Mouse (Mus musculus) heart, adult 8-10 months (tissue): ENCODE results near the gene Hoxa9. TPM values are rescaled to one million over a fixed set of nuclear protein-coding genes. Genes with fewer than 3 reads are reported as not detected.

Experiments
- DNase-seq: peaks from one replicate; pipeline ENCODE4 v3.0.0; 2022; ENCODE audit warnings: low spot score
- microRNA-seq: library from miRNA; unstranded; fragments of <30 nt; microRNA quantifications from one replicate; pipeline ENCODE4 v1.2.0, GENCODE M21; 2022
- total RNA-seq, 4 experiments: library from RNA; stranded (reverse); gene quantifications; 2 replicates each; pipeline ENCODE4 v1.2.4; 2022

Hoxa9 gene
- total RNA-seq, 4 experiments from 2014 or later: not detected

DNA sequence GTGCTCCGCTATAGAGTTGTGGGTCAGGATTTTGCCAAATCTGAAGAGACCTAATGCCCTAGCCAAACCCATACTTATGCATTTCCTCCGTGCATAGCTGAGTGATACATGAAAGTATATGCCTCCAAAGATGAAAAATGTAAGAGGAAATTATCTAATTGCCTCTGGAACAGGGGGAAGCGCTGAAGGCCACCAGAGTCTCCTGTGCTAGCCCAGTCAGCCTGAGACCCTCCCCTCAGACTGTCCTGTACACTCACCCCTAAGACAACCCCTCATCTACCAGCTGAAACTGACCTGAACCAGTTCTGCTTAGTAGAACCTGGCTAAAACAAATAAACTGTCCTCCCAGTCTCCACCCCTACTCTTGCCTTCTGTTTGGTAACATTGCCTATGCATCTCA is 50.2 kb downstream of the Hoxa9 start:
- DNase-seq: no peak

DNA sequence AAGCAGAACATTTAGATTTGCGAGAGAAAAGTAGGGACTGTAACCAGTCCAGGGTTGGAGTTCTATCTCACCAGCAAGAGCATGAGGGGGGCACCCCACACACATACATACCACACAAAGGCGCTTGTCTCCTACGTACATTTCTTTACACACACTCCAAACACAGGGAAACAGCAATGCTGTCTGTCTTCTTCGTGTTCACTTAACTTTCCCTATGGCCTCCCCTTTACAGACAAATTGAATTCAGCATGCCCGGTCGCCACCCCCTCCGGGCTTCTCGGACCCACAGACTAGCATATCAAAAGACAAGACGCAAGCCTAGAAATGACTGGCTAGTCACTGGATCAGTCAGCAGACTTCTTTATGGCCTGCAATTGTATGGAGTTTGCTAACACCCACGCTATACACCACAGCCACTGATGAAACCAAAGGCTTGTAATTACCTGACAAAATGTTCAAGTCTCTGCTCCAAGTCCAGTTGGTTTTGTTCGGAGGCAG is 50.6 kb downstream of the Hoxa9 start:
- no peak for DNase-seq

DNA sequence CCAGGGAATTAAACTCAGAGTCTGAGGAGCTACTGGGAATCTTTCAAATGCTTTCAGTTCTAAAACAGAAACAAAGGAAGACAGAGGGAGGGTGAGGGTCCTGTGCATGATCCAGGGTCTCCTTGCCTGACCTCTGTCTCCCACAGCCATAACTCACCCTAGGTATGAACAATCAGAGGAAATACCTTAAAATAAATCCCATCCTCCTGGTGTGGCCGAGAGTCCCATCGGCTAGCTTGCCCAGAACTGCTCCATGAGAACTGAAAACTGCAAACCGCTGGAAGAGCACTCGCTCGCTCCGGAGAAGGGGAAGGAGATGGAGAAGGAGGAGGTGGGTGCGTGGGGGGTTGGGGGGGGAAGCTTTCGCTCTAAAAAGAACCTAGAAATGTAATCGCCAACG is 51.2 kb downstream of the Hoxa9 start:
- no peak for DNase-seq

DNA sequence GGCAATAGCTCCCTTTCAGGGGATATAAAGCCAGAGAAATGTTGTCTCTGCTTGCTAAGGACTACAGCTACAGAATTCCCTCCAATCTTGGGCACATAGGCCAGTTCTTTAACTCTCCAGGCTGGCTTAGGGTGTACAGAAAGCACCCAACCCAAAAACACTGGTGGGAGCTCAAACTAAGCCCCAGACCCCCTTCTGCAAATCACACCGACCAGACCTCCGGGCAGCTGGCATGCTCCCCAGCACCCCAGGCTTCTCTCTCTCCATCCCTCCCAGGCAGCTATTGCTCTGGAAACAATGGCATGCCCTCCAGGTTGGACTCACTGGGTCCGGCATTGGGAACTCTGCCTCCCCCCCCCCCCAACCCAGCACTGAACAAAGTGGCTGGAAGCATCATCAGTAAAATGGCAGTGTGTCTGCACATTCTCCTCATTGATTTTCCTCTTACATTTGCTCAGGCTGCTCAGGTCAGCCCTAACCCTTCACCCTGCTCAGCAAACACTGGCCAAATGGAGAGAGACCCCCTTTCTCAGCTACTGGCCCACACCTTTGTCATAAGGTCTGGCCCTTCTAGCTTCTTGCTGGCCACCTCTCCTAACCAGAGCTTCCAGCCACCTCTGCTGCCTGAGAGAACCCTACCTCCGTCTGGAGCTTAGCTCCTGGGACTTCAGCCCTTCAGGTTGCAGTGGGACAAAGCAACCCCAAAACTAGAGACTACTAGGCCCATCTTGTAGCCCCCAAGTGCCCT is 51.8 kb downstream of the Hoxa9 start:
- DNase-seq: no peak

DNA sequence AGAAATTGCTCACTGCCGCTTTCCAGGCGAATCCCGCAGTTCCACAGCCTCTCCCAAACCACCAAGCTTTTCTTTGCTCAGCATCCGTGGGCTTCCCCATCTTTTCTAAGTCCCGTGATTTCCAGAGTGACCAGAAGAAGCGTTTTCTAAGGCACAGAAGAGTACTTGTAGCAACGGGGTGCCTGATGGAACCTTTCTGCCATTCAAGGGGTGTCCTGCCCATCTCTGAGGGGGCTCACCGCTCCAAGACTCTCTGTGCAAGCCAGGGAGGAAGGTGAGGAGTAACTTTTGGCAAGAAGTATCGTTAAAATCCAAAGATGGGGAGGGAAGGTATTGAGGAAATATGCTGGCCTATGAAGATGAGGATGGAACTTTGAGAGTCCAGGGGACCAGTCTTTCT is 53.1 kb downstream of the Hoxa9 start:
- no peak for DNase-seq

DNA sequence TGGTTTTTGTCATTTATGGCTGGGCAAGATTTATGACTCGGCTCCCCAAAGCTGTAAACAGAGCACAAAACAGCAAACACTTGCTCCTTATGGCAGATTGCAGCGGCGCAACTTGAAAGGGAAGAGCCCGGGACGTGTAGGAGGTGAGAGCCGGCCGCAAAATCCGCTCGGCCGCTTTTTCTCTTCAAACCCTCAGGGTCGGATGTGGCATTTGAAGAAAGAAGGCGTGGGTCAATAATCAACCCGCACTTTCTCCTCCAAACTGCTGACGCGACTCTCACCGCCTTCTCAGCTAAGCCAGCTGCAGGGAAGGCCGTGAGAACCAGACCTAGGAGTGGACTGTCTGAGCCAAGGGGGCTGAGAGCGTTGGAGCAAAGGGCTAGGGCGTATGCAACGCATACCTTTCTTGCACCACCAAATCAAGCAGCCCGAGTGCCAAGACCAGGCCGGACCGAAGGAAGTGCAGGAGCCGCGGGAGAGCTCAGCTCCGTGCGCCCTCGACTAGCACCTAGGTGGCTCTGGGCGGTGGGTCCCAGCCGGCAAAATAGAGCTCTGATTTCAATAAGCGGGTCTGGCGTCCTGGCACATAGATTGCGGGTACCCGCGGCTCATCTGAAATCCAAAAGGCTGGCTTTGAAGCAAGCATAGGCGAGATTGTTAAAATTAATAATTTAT is 53.7 kb downstream of the Hoxa9 start, which contains the start of gene 5730596B20Rik:
Gene 5730596B20Rik (plus strand): TSS at position 438 of the 675 bp plus-strand sequence.
- no peak for DNase-seq

DNA sequence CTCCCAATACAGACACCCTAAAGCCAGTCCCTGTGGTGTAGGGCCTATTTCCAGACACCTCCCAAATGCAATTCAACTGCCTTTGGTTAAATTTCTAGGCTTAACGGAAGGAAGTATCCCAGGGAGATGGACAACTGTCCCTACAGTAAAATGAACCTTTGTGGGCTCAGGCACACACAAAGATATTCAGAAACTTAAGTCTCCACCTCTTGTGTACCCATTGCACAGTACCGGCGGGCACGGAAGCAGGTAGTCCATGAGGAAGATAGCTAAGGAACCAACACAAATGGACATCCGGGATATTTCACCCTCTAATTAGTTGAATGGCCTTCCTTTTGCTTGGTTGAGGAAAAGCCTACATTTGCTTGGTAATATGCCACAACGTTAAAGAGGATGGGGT is 54.5 kb downstream of the Hoxa9 start:
- DNase-seq: no peak

DNA sequence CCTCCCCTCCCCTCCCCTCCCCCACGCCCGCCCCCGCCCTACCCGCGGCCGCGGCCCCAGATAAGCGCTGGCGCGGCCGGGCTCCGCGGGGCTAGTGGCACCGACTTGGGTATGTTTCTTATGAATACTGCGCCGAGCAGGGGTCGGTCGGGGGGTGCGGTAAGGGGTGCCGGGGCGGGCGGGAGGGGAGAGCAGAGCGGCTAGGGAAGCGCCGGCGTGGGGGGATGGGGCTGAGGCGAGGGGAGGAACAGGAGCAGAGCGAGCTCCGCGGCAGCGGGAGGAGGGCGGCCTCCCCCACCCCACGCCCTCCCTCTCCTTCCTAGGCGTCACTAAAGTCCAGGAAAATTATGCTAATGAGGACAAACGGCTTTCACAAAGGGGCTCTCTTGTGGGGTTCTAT is 55.0 kb downstream of the Hoxa9 start:
- DNase-seq: no peak

DNA sequence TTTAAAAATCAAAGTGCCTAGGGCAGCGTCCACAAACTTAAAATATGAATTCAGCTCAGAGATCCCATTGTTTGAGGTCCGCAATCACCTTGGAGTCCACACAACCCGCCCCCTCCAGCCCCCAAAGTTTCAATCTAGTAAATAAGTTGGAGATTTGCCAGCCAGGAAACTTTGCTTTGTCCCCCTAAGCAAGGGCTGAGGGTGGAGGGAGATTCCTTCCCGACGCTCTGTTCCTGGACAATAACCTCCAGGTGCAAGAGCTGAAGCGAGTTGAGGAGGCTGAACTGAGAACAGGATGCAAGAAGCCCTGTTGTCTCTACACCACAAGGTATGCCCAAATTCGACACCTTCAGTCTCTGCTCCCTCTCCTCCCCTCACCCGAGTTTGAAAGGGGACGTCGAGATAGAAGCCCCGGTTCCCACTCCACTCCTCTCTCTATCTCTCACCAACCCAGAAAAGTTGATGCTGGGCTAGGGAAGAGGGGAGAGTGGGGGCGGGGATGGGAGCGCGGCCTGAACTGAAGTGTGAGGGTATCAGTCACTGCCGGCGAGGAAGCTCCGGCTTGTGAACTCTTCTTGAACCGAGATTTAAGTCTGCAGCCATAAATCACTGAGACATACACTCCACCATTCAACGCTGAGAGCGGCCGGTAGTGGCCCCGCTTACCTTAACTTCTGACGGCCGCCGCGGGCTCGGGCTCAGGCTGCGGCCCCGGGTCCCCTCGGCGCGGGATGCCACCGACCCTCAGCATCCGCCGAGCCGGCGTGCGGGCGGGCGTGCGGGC is 55.7 kb downstream of the Hoxa9 start:
- no peak for DNase-seq

DNA sequence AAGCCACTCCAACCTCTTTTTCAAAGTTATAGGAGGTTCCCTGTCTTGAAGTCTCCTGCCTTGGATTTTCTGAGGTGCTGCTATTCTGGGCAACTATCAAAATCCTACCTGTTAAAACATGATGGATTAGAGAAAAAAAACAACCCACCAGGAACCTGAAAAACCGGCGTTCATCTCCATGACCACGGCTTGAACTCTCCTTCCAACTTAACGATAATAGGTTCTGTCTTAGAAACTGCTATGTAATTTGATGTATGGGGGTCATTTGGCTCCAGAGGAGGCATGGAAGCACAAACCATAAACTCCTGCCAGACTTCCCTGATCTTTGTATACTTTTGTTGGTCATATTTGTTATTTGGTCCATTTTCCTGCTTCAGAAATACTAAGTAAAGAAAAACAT is 57.2 kb downstream of the Hoxa9 start:
- DNase-seq: no peak

Small RNA genes lying within 50 kb of the gene (microRNA-seq; reads per million reads assigned to microRNA genes)
- 34.7 reads per million, percentile 44 among the genes with 10 or more reads in this experiment for gene Mir196b

Other genes with a start within 250 kb of the Hoxa9 start
- 10 to 100 TPM in 3 of 4 experiments, 1 to 10 TPM in 1; 8.8 to 12.2 (median 11.0) TPM for gene Skap2, start 218.5 kb downstream of the Hoxa9 start, total RNA-seq
- gene Hoxa1, start 72.8 kb downstream of the Hoxa9 start, total RNA-seq: under 1 TPM in 2 of 4 experiments, not detected in 2; 0.16 to 0.19 TPM
- under 1 TPM in 3 of 4 experiments, not detected in 1; 0.20 to 0.34 (median 0.22) TPM for gene Hoxa2, start 66.3 kb downstream of the Hoxa9 start, total RNA-seq
- under 1 TPM in 1 of 4 experiments, not detected in 3; 0.06 TPM for gene 5730596B20Rik, start 53.6 kb downstream of the Hoxa9 start, total RNA-seq
- gene Hoxa4, start 39.3 kb downstream of the Hoxa9 start, total RNA-seq: under 1 TPM; 0.31 to 0.49 (median 0.38) TPM
- under 1 TPM; 0.41 to 0.69 (median 0.57) TPM for gene Hoxa5, start 26.5 kb downstream of the Hoxa9 start, total RNA-seq
- not detected for gene Hoxa6, start 22.4 kb downstream of the Hoxa9 start, total RNA-seq
- under 1 TPM; 0.16 to 0.89 (median 0.31) TPM for gene Hoxa3, start 17.8 kb downstream of the Hoxa9 start, total RNA-seq
- gene Gm28308, start 17.8 kb downstream of the Hoxa9 start, total RNA-seq: under 1 TPM in 1 of 4 experiments, not detected in 3; 0.54 TPM
- under 1 TPM in 3 of 4 experiments, not detected in 1; 0.19 to 0.55 (median 0.31) TPM for gene Hoxa7, start 9.2 kb downstream of the Hoxa9 start, total RNA-seq
- gene Hoxa10, start 9.8 kb upstream of the Hoxa9 start, total RNA-seq: not detected
- gene Hoxa11, start 14.7 kb upstream of the Hoxa9 start, total RNA-seq: not detected
- gene Hoxa13, start 29.8 kb upstream of the Hoxa9 start, total RNA-seq: not detected
- gene Evx1, start 82.4 kb upstream of the Hoxa9 start, total RNA-seq: not detected